Mouse (Mus musculus) neural tube, embryonic 11.5 days (tissue): ENCODE data around the gene Abhd12. TPM values are rescaled to one million over a fixed set of nuclear protein-coding genes. Genes with fewer than 3 reads are reported as not detected.
"Not testable (repeated sequence)": the region's sequence is repeated elsewhere in the genome, so short reads cannot be mapped to it uniquely, and the experiment has no call there.

Experiments
- ATAC-seq: fragments of 200-750 bp; cut with Nextera tagmentation; 2 replicates; pipeline ENCODE4 v1.8.0; 2017; ENCODE audit warnings: moderate number of reproducible peaks, mild to moderate bottlenecking, moderate TSS enrichment, moderate library complexity; ENCODE audit not compliant: insufficient read depth, low FRiP score, low TSS enrichment
- DNase-seq: peaks from one replicate; pipeline ENCODE4 v3.0.0-alpha.2; 2015; ENCODE audit warnings: low spot score
- H3K27ac ChIP-seq: fragments of 300-500 bp; sonication (generic); 2 replicates; pipeline ENCODE4 v1.5.1; 2014; ENCODE audit warnings: low read depth, mild to moderate bottlenecking, low read length
- H3K27me3 ChIP-seq: fragments of 300-500 bp; sonication (generic); 2 replicates; pipeline ENCODE4 v1.6.1; 2014; ENCODE audit warnings: mild to moderate bottlenecking, low read length, mixed read lengths; ENCODE audit not compliant: control insufficient read depth, insufficient read depth
- H3K36me3 ChIP-seq: fragments of 300-500 bp; sonication (generic); 2 replicates; pipeline ENCODE4 v1.6.1; 2014; ENCODE audit warnings: mild to moderate bottlenecking, low read length, moderate library complexity, mixed read lengths; ENCODE audit not compliant: control insufficient read depth, insufficient read depth
- H3K4me1 ChIP-seq: fragments of 300-500 bp; sonication (generic); 2 replicates; pipeline ENCODE4 v1.6.1; 2014; ENCODE audit warnings: low read length, mixed read lengths; ENCODE audit not compliant: control insufficient read depth, insufficient read depth
- H3K4me2 ChIP-seq: fragments of 300-500 bp; sonication (generic); 2 replicates; pipeline ENCODE4 v1.6.1; 2014; ENCODE audit warnings: low read depth, mild to moderate bottlenecking, moderate library complexity
- H3K4me3 ChIP-seq: fragments of 300-500 bp; sonication (generic); 2 replicates; pipeline ENCODE4 v1.5.1; 2014; ENCODE audit warnings: low read depth, low read length
- H3K9ac ChIP-seq: fragments of 300-500 bp; sonication (generic); 2 replicates; pipeline ENCODE4 v1.6.1; 2014; ENCODE audit warnings: mild to moderate bottlenecking, low read length
- H3K9me3 ChIP-seq: fragments of 300-500 bp; sonication (generic); 2 replicates; pipeline ENCODE4 v1.6.1; 2016; ENCODE audit warnings: low read length; ENCODE audit not compliant: control insufficient read depth
- WGBS: fragments of 180-500 bp; shearing (Covaris S2); extraction: QIAGEN DNeasy Blood & Tissue Kit; methylation state at CpG from one replicate; pipeline ENCODE4 v1.1.7; 2014; 5-methylcytosine and 5-hydroxymethylcytosine counted together
- polyA plus RNA-seq: library from polyadenylated mRNA; unstranded; fragments of >200 nt; fragmentation: Nextera tagmentation; extraction: Ambion mirVana; gene quantifications from 2 replicates; pipeline ENCODE4 v1.2.1, GENCODE M21; 2014

The Abhd12 gene
- polyA plus RNA-seq, 1 experiment from 2014 or later: 65.3 TPM

- ATAC-seq: no peak
- H3K27ac ChIP-seq: no peak overlapping the region
- WGBS: 91% methylated on average over 3 of the region's 3 CpGs
These were observed 14.2 kb upstream of the Abhd12 start for GRCm38 (mm10) chr2:150918720-150919119.

GRCm38 (mm10) chr2:150915786-150916185, 11.2 kb upstream of the Abhd12 start:
- no peak overlapping the region for H3K27ac ChIP-seq
- DNase-seq: no peak
- no peak overlapping the region for H3K9ac ChIP-seq
- H3K4me3 ChIP-seq: no peak overlapping the region
- H3K4me2 ChIP-seq: no peak overlapping the region
- H3K9me3 ChIP-seq: no peaks in the 10 kb centered on the region
- no peaks in the 10 kb centered on the region for H3K27me3 ChIP-seq
- peaks cover 5% of the 10 kb centered on the region; the same call in 1 of the 2 replicates for H3K36me3 ChIP-seq
- 96% methylated on average over 5 of the region's 5 CpGs for WGBS
- no peak for ATAC-seq
- no peaks in the 10 kb centered on the region for H3K4me1 ChIP-seq

More at GRCm38 (mm10) chr2:150918720-150919119, 14.2 kb upstream of the Abhd12 start:
- H3K36me3 ChIP-seq: peaks cover 5% of the 10 kb centered on the region; the same call in 1 of the 2 replicates
- DNase-seq: no peak
- no peaks in the 10 kb centered on the region for H3K4me1 ChIP-seq
- no peaks in the 10 kb centered on the region for H3K9me3 ChIP-seq
- no peak overlapping the region for H3K4me3 ChIP-seq
- H3K4me2 ChIP-seq: no peak overlapping the region
- no peaks in the 10 kb centered on the region for H3K27me3 ChIP-seq
- no peak overlapping the region for H3K9ac ChIP-seq

DNA sequence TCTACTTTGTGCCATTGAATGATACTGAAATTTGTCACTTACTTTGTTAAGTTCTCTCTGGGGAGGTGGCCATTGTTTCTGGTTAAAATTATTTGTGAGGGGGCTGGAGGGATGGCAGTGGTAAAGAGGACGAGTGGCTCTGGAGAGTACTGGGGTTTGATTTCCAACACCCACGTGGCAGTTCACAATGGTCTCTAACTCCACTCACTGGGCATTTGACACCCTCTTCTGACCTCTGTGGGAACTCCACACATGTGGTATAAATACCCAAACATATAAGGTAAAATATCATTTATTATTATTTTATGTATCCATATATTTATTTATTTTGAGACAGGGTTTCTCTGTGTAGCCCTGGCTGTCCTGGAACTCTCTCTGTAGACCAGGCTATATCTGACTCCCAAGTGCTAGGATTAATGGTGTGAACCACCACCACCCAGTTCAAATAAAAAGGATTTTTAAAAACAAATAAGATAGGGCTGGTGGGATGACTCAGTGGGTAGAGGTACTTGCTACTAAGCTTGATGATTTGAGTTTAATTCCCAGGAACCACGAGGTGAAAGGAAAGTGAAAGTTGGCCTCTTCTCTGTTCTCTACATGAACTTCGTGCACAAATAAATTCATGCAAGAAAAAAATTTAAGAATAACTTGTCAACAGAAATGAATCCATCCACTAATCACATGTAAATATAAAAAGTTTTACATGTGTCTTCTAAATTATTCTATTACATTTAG, 10.4 kb upstream of the Abhd12 start:
- H3K4me2 ChIP-seq: no peak overlapping the region
- no peak for DNase-seq
- no peaks in the 10 kb centered on the region for H3K9me3 ChIP-seq
- H3K36me3 ChIP-seq: peaks cover 5% of the 10 kb centered on the region; the same call in 1 of the 2 replicates
- H3K4me1 ChIP-seq: no peaks in the 10 kb centered on the region
- H3K27ac ChIP-seq: no peak overlapping the region
- H3K9ac ChIP-seq: no peak overlapping the region
- no peaks in the 10 kb centered on the region for H3K27me3 ChIP-seq
- H3K4me3 ChIP-seq: no peak overlapping the region
- ATAC-seq: no peak
- 82% methylated on average over 4 of the region's 4 CpGs for WGBS

DNA sequence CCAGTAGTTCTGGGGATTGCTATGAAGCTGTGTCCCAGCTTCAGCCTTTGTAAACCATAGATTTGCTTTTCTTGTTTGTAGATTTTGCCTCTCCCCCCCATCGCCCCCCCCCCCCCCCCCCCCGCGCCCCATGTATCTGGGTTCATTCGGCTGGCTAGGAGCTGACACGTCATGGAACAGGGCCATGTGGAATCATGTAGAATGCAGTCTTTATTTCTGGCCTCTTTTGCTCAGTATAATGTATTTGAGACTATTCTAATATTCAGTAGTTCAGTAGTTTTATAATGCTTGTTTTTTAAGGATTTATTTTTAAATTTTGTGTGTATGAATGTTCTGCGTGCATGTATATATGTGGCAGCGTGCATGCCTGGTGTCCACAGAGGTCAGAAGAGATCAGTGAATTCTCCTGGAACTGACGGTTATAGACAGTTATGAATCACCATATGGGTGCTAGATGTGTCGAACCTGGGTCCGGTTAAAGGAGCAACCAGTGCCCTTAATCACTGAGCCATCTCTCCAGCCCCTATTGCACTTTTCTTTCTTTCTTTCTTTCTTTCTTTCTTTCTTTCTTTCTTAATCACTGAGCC, 5.8 kb upstream of the Abhd12 start:
- WGBS: 36% methylated on average over 8 of the region's 10 CpGs
- DNase-seq: no peak
- H3K4me1 ChIP-seq: no peaks in the 10 kb centered on the region
- H3K27ac ChIP-seq: no peak overlapping the region
- H3K4me3 ChIP-seq: peak overlapping the region; percentile 55
- ATAC-seq: peak; percentile 20; the same call in 1 of the 2 replicates
- H3K9ac ChIP-seq: peak overlapping the region; percentile 72
- H3K9me3 ChIP-seq: no peaks in the 10 kb centered on the region
- H3K27me3 ChIP-seq: no peaks in the 10 kb centered on the region
- H3K36me3 ChIP-seq: no peaks in the 10 kb centered on the region
- peak overlapping the region; percentile 58 for H3K4me2 ChIP-seq

- peak; percentile 91 for ATAC-seq
- peak; percentile 94 for DNase-seq
- H3K4me2 ChIP-seq: peak overlapping the region; percentile 58
- no peaks in the 10 kb centered on the region for H3K27me3 ChIP-seq
- H3K9ac ChIP-seq: peak overlapping the region; percentile 72
- H3K27ac ChIP-seq: peak overlapping the region; percentile 81
- H3K4me3 ChIP-seq: peak overlapping the region; percentile 55
- H3K9me3 ChIP-seq: no peaks in the 10 kb centered on the region
- no peaks in the 10 kb centered on the region for H3K36me3 ChIP-seq
- WGBS: 0% methylated on average over 35 of the region's 35 CpGs
- H3K4me1 ChIP-seq: no peaks in the 10 kb centered on the region
These were observed 5.0 kb upstream of the Abhd12 start for GRCm38 (mm10) chr2:150909429-150910039.

GRCm38 (mm10) chr2:150908881-150909280, 4.3 kb upstream of the Abhd12 start:
- H3K4me3 ChIP-seq, H3K27ac ChIP-seq, H3K4me1 ChIP-seq, ATAC-seq, DNase-seq, H3K27me3 ChIP-seq, H3K4me2 ChIP-seq, H3K9ac ChIP-seq, H3K36me3 ChIP-seq, H3K9me3 ChIP-seq: not testable (repeated sequence)
- WGBS: 50% methylated on average over 6 of the region's 6 CpGs

GRCm38 (mm10) chr2:150904936-150905450, 452 bp upstream of the Abhd12 start, which contains the start of gene Gins1:
TSS of gene Gins1 (plus strand) at chr2:150905400.
- 42% methylated on average over 9 of the region's 9 CpGs for WGBS

GRCm38 (mm10) chr2:150902347-150902746, 2.2 kb downstream of the Abhd12 start:
- Histone ChIP-seq H3K27ac (no peak overlapping the region), H3K4me2 (no peak overlapping the region), H3K9ac (no peak overlapping the region), H3K9me3 (no peaks in the 10 kb centered on the region), H3K4me3 (no peak overlapping the region), H3K36me3 (no peaks in the 10 kb centered on the region), H3K27me3 (no peaks in the 10 kb centered on the region), H3K4me1 (peaks cover 12% of the 10 kb centered on the region)
- ATAC-seq (no peak), DNase-seq (no peak)
- WGBS: 90% methylated on average over 8 of the region's 8 CpGs

More at GRCm38 (mm10) chr2:150904936-150905450, 452 bp upstream of the Abhd12 start, which contains the start of gene Gins1:
- Histone ChIP-seq H3K36me3 (no peaks in the 10 kb centered on the region), H3K4me3 (peak within 1 kb of the TSS; percentile 79), H3K4me1 (peaks cover 12% of the 10 kb centered on the region), H3K27ac (peak within 1 kb of the TSS; percentile 81), H3K27me3 (no peaks in the 10 kb centered on the region), H3K9me3 (no peaks in the 10 kb centered on the region), H3K4me2 (peak within 1 kb of the TSS; percentile 85), H3K9ac (peak within 1 kb of the TSS; percentile 90)
- DNase-seq (no peak), ATAC-seq (no peak; the same call in 1 of the 2 replicates)
